Mouse (Mus musculus) liver, embryonic 16.5 days (tissue): Measurements from ENCODE around the gene H2-T3. TPM values are rescaled to one million over a fixed set of nuclear protein-coding genes. Genes with fewer than 3 reads are reported as not detected.

Source experiments
- ATAC-seq: fragments of 200-750 bp; cut with Nextera tagmentation; 2 replicates; pipeline ENCODE4 v1.8.0; 2017; ENCODE audit warnings: low read depth, mild to moderate bottlenecking, moderate number of reproducible peaks, moderate library complexity
- H3K27ac ChIP-seq: fragments of 300-500 bp; sonication (generic); 2 replicates; pipeline ENCODE4 v1.5.1; 2014; ENCODE audit warnings: mild to moderate bottlenecking, low read length
- H3K27me3 ChIP-seq: fragments of 300-500 bp; sonication (generic); 2 replicates; pipeline ENCODE4 v1.6.1; 2014; ENCODE audit warnings: low read depth, low read length, mixed read lengths; ENCODE audit not compliant: control insufficient read depth, insufficient read depth
- H3K36me3 ChIP-seq: fragments of 300-500 bp; sonication (generic); 2 replicates; pipeline ENCODE4 v1.6.1; 2014; ENCODE audit warnings: mild to moderate bottlenecking; ENCODE audit not compliant: control insufficient read depth, insufficient read depth
- H3K4me1 ChIP-seq: fragments of 300-500 bp; sonication (generic); 2 replicates; pipeline ENCODE4 v1.6.1; 2014; ENCODE audit warnings: low read depth, low read length, mixed read lengths; ENCODE audit not compliant: control insufficient read depth
- H3K4me2 ChIP-seq: fragments of 300-500 bp; sonication (generic); 2 replicates; pipeline ENCODE4 v1.6.1; 2014; ENCODE audit warnings: low read depth, low read length, mixed read lengths
- H3K4me3 ChIP-seq: fragments of 300-500 bp; sonication (generic); 2 replicates; pipeline ENCODE4 v1.5.1; 2014; ENCODE audit warnings: low read depth, mild to moderate bottlenecking, low read length
- H3K9ac ChIP-seq: fragments of 300-500 bp; sonication (generic); 2 replicates; pipeline ENCODE4 v1.6.1; 2014; ENCODE audit warnings: low read depth, low read length
- H3K9me3 ChIP-seq: fragments of 300-500 bp; sonication (generic); replicated peaks from 2 replicates; pipeline ENCODE4 v1.6.1; 2016; ENCODE audit warnings: low read length; ENCODE audit not compliant: control insufficient read depth
- WGBS: fragments of 180-500 bp; shearing (Covaris S2); extraction: QIAGEN DNeasy Blood & Tissue Kit; methylation state at CpG from one replicate; pipeline ENCODE4 v1.1.7; 2014; ENCODE audit not compliant: insufficient replicate concordance; 5-methylcytosine and 5-hydroxymethylcytosine counted together
- polyA plus RNA-seq: library from polyadenylated mRNA; unstranded; fragments of >200 nt; fragmentation: Nextera tagmentation; extraction: Ambion mirVana; gene quantifications from 2 replicates; pipeline ENCODE4 v1.2.1, GENCODE M21; 2015

H2-T3 gene
- polyA plus RNA-seq, 1 experiment from 2014 or later = 0.19 TPM

- Histone ChIP-seq H3K9ac (no peak overlapping the region), H3K27me3 (peaks cover 37% of the 10 kb centered on the region), H3K4me3 (no peak overlapping the region), H3K9me3 (no peaks in the 10 kb centered on the region), H3K4me2 (no peak overlapping the region), H3K4me1 (no peaks in the 10 kb centered on the region), H3K36me3 (no peaks in the 10 kb centered on the region), H3K27ac (no peak overlapping the region)
- WGBS = 35% methylated on average over 5 of the region's 5 CpGs
- ATAC-seq = no peak
Measured at GRCm38 (mm10) chr17:36218594-36219155, 28.6 kb upstream of the H2-T3 start.

GRCm38 (mm10) chr17:36215586-36215985 lies 25.5 kb upstream of the H2-T3 start:
- ATAC-seq = no peak
- Histone ChIP-seq H3K9me3 (no peaks in the 10 kb centered on the region), H3K4me1 (no peaks in the 10 kb centered on the region), H3K36me3 (no peaks in the 10 kb centered on the region), H3K27ac (no peak overlapping the region), H3K4me2 (no peak overlapping the region), H3K4me3 (no peak overlapping the region), H3K9ac (no peak overlapping the region), H3K27me3 (peaks cover 33% of the 10 kb centered on the region)
- WGBS = 3% methylated on average over 20 of the region's 20 CpGs

- H3K9ac ChIP-seq = no peak overlapping the region
- no peaks in the 10 kb centered on the region for H3K4me1 ChIP-seq
- no peaks in the 10 kb centered on the region for H3K36me3 ChIP-seq
- no peak for ATAC-seq
- peaks cover 22% of the 10 kb centered on the region for H3K27me3 ChIP-seq
- H3K9me3 ChIP-seq = no peaks in the 10 kb centered on the region
- no peak overlapping the region for H3K4me3 ChIP-seq
- H3K4me2 ChIP-seq = no peak overlapping the region
- H3K27ac ChIP-seq = no peak overlapping the region
Measured at GRCm38 (mm10) chr17:36206846-36207245, 16.8 kb upstream of the H2-T3 start.

GRCm38 (mm10) chr17:36205862-36206261 lies 15.8 kb upstream of the H2-T3 start:
- peak overlapping the region; percentile 37 for H3K4me3 ChIP-seq
- H3K27me3 ChIP-seq = peaks cover 22% of the 10 kb centered on the region
- no peak overlapping the region for H3K9ac ChIP-seq
- H3K4me1 ChIP-seq = no peaks in the 10 kb centered on the region
- peak overlapping the region; percentile 62 for H3K4me2 ChIP-seq
- no peaks in the 10 kb centered on the region for H3K9me3 ChIP-seq
- no peaks in the 10 kb centered on the region for H3K36me3 ChIP-seq
- WGBS = under 1% methylated on average over 38 of the region's 41 CpGs
- ATAC-seq = no peak
- no peak overlapping the region for H3K27ac ChIP-seq

GRCm38 (mm10) chr17:36205456-36205855 lies 15.4 kb upstream of the H2-T3 start:
- WGBS = 2% methylated on average over 15 of the region's 15 CpGs
- no peak overlapping the region for H3K27ac ChIP-seq
- H3K27me3 ChIP-seq = peaks cover 22% of the 10 kb centered on the region
- no peaks in the 10 kb centered on the region for H3K9me3 ChIP-seq
- H3K4me2 ChIP-seq = peak overlapping the region; percentile 62
- peak overlapping the region; percentile 37 for H3K4me3 ChIP-seq
- no peak overlapping the region for H3K9ac ChIP-seq
- H3K4me1 ChIP-seq = no peaks in the 10 kb centered on the region
- H3K36me3 ChIP-seq = no peaks in the 10 kb centered on the region
- ATAC-seq = peak; percentile 27

GRCm38 (mm10) chr17:36201851-36202250 lies 11.8 kb upstream of the H2-T3 start:
- WGBS = 61% methylated on average over 2 of the region's 2 CpGs
- no peak for ATAC-seq
- Histone ChIP-seq H3K4me3 (no peak overlapping the region), H3K27me3 (peaks cover 20% of the 10 kb centered on the region), H3K4me2 (no peak overlapping the region), H3K27ac (no peak overlapping the region), H3K36me3 (no peaks in the 10 kb centered on the region), H3K9me3 (no peaks in the 10 kb centered on the region), H3K4me1 (no peaks in the 10 kb centered on the region), H3K9ac (no peak overlapping the region)

GRCm38 (mm10) chr17:36198317-36198716 lies 8.2 kb upstream of the H2-T3 start:
- ATAC-seq = no peak
- H3K4me3 ChIP-seq = no peak overlapping the region
- WGBS = 5% methylated on average over 5 of the region's 5 CpGs

GRCm38 (mm10) chr17:36194471-36194870 lies 4.4 kb upstream of the H2-T3 start:
- no peak overlapping the region for H3K27ac ChIP-seq
- no peak overlapping the region for H3K4me3 ChIP-seq
- no peaks in the 10 kb centered on the region for H3K9me3 ChIP-seq
- no peak for ATAC-seq
- WGBS = 64% methylated on average over 6 of the region's 6 CpGs
- no peaks in the 10 kb centered on the region for H3K36me3 ChIP-seq
- H3K4me2 ChIP-seq = no peak overlapping the region
- no peaks in the 10 kb centered on the region for H3K4me1 ChIP-seq
- H3K9ac ChIP-seq = no peak overlapping the region
- peaks cover 4% of the 10 kb centered on the region; the same call in 1 of the 2 replicates for H3K27me3 ChIP-seq

More at GRCm38 (mm10) chr17:36198317-36198716, 8.2 kb upstream of the H2-T3 start:
- no peak overlapping the region for H3K9ac ChIP-seq
- no peak overlapping the region for H3K27ac ChIP-seq
- no peak overlapping the region for H3K4me2 ChIP-seq
- H3K27me3 ChIP-seq = peaks cover 3% of the 10 kb centered on the region; the same call in 1 of the 2 replicates
- no peaks in the 10 kb centered on the region for H3K9me3 ChIP-seq
- no peaks in the 10 kb centered on the region for H3K4me1 ChIP-seq
- no peaks in the 10 kb centered on the region for H3K36me3 ChIP-seq

GRCm38 (mm10) chr17:36193546-36194141 lies 3.6 kb upstream of the H2-T3 start:
- 21% methylated on average over 8 of the region's 8 CpGs for WGBS
- no peaks in the 10 kb centered on the region for H3K4me1 ChIP-seq
- H3K4me2 ChIP-seq = no peak overlapping the region
- H3K9me3 ChIP-seq = no peaks in the 10 kb centered on the region
- no peak overlapping the region for H3K27ac ChIP-seq
- H3K27me3 ChIP-seq = peaks cover 5% of the 10 kb centered on the region
- no peak overlapping the region for H3K4me3 ChIP-seq
- no peaks in the 10 kb centered on the region for H3K36me3 ChIP-seq
- H3K9ac ChIP-seq = no peak overlapping the region
- no peak for ATAC-seq
